Mouse (Mus musculus) limb, embryonic 11.5 days (tissue): Measurements from ENCODE around the gene Ldlrad3. TPM values are rescaled to one million over a fixed set of nuclear protein-coding genes. Genes with fewer than 3 reads are reported as not detected.

Source experiments
- ATAC-seq: fragments of 200-750 bp; cut with Nextera tagmentation; 2 replicates; pipeline ENCODE4 v1.8.0; 2017; ENCODE audit warnings: low read depth; ENCODE audit not compliant: insufficient number of reproducible peaks, low FRiP score, low TSS enrichment
- DNase-seq: peaks from one replicate; pipeline ENCODE4 v3.0.0-alpha.2; 2015; ENCODE audit warnings: low spot score
- H3K27ac ChIP-seq: fragments of 300-500 bp; sonication (generic); replicated peaks from 2 replicates; pipeline ENCODE4 v1.5.1; 2014; ENCODE audit warnings: low read depth, mild to moderate bottlenecking, low read length
- H3K27me3 ChIP-seq: fragments of 300-500 bp; sonication (generic); 2 replicates; pipeline ENCODE4 v1.6.1; 2014; ENCODE audit warnings: mild to moderate bottlenecking, low read length, mixed read lengths; ENCODE audit not compliant: control insufficient read depth, insufficient read depth
- H3K36me3 ChIP-seq: fragments of 300-500 bp; sonication (generic); 2 replicates; pipeline ENCODE4 v1.6.1; 2014; ENCODE audit warnings: mild to moderate bottlenecking, low read length, moderate library complexity, mixed read lengths; ENCODE audit not compliant: control insufficient read depth, insufficient read depth
- H3K4me1 ChIP-seq: fragments of 300-500 bp; sonication (generic); 2 replicates; pipeline ENCODE4 v1.6.1; 2014; ENCODE audit warnings: low read length, mixed read lengths; ENCODE audit not compliant: control insufficient read depth, insufficient read depth
- H3K4me2 ChIP-seq: fragments of 300-500 bp; sonication (generic); 2 replicates; pipeline ENCODE4 v1.6.1; 2014; ENCODE audit warnings: low read depth, mild to moderate bottlenecking, moderate library complexity; ENCODE audit not compliant: severe bottlenecking
- H3K4me3 ChIP-seq: fragments of 300-500 bp; sonication (generic); 2 replicates; pipeline ENCODE4 v1.5.1; 2014; ENCODE audit warnings: low read depth, low read length
- H3K9ac ChIP-seq: fragments of 300-500 bp; sonication (generic); 2 replicates; pipeline ENCODE4 v1.6.1; 2014; ENCODE audit warnings: mild to moderate bottlenecking, low read length
- H3K9me3 ChIP-seq: fragments of 300-500 bp; sonication (generic); 2 replicates; pipeline ENCODE4 v1.6.1; 2016; ENCODE audit warnings: low read length; ENCODE audit not compliant: control insufficient read depth
- WGBS: fragments of 180-500 bp; shearing (Covaris S2); extraction: QIAGEN DNeasy Blood & Tissue Kit; methylation state at CpG from one replicate; pipeline ENCODE4 v1.1.7; 2014; 5-methylcytosine and 5-hydroxymethylcytosine counted together
- polyA plus RNA-seq: library from polyadenylated mRNA; unstranded; fragments of >200 nt; fragmentation: Nextera tagmentation; extraction: Ambion mirVana; gene quantifications from 2 replicates; pipeline ENCODE4 v1.2.1, GENCODE M21; 2014

The Ldlrad3 gene
- polyA plus RNA-seq = 57.5 and 62.1 TPM in 2 replicates

DNA sequence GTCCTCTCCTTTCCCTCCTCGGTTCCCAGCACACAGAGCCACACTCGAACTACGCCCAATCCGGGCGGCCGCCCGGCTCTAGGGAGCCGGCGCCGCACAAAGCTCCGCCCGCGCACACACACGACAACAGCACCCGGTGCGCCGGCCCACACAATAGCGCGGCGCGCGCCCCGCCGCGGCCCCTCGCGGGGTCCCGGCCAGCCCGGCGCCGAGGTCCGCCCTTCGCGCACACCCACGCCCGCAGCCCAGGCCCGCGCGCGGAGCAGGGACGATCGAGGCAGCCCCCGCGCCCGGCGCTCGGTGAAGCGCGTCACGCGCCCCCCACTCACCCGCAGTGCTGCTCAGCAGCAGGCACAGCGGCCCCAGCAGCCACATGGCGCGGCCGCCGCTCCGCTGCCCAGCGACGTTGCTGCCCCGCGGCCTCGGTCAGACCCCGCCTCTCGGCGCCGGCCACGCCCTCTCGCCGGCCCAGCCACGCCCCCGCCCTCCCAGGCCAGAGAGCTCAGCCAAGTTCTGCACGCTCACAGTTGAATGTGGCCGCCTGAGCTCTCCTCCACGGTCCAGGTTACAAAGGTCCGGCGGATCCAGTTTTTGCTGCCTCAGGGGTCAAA is at the start of gene Ldlrad3:
Gene Ldlrad3, minus strand, starts transcription at position 435 of the 611 bp plus-strand sequence.
- Histone ChIP-seq H3K27me3 (no peaks in the 10 kb centered on the region), H3K9ac (peak within 1 kb of the TSS; percentile 93), H3K27ac (peak within 1 kb of the TSS; percentile 90), H3K4me3 (peak within 1 kb of the TSS; percentile 73), H3K4me2 (peak within 1 kb of the TSS; percentile 87), H3K36me3 (no peaks in the 10 kb centered on the region), H3K9me3 (no peaks in the 10 kb centered on the region), H3K4me1 (peaks cover 16% of the 10 kb centered on the region)
- ATAC-seq = peak; percentile 96
- DNase-seq = peak; percentile 98
- under 1% methylated on average over 58 of the region's 77 CpGs for WGBS

DNA sequence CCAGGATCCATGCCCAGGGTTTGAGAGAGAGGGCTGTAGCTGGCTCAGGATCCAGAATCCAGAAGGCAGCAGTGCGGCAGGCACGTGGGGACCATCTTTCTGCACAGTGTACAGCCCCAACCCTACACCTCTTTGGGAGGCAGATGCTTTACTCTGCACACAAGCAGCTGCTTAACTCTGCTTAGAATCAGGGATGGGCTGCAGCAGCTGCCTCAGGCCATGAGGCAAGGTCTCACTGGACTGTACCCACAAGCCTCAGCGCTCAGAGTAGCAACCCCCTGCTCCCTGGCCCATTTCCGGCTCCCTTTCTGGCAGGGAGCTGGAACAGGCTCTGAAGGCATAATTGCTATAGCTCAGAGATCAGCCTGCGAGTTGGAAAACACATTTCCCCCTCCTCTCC is 45.3 kb upstream of the Ldlrad3 start:
- WGBS = 33% methylated on average over 5 of the region's 5 CpGs
- Histone ChIP-seq H3K4me1 (peaks cover 12% of the 10 kb centered on the region; the same call in 1 of the 2 replicates), H3K4me3 (no peak overlapping the region), H3K9ac (no peak overlapping the region), H3K27me3 (no peaks in the 10 kb centered on the region), H3K4me2 (no peak overlapping the region), H3K36me3 (no peaks in the 10 kb centered on the region), H3K27ac (peak overlapping the region; percentile 68), H3K9me3 (no peaks in the 10 kb centered on the region)
- peak; percentile 69 for DNase-seq
- peak; percentile 85 for ATAC-seq

DNA sequence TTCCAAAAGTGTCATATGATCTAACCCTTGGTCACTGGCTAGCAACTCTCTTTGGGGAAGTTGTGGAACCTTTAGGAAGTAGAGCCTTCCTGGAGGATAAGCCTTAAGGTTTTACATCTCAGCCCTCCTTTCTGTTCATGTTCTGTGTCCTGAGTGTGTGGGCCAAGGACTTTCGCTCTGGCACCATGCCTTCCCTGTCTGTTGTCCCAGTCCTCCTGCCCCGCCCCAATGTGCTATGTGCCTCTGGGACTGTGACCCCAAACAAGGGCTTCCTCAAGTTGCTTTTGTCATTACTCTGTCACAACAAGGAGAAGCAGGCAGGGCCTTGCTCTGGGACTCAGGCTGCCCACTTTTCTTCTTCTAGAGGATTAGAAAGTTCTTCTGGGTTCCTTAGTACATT is 42.9 kb upstream of the Ldlrad3 start:
- ATAC-seq (no peak), DNase-seq (no peak)
- H3K4me1 ChIP-seq = peaks cover 12% of the 10 kb centered on the region; the same call in 1 of the 2 replicates
- H3K4me3 ChIP-seq = no peak overlapping the region
- H3K36me3 ChIP-seq = no peaks in the 10 kb centered on the region
- no peaks in the 10 kb centered on the region for H3K9me3 ChIP-seq
- WGBS = 91% methylated on average over 2 of the region's 2 CpGs
- H3K27me3 ChIP-seq = no peaks in the 10 kb centered on the region
- H3K27ac ChIP-seq = no peak overlapping the region
- H3K9ac ChIP-seq = no peak overlapping the region
- H3K4me2 ChIP-seq = no peak overlapping the region

DNA sequence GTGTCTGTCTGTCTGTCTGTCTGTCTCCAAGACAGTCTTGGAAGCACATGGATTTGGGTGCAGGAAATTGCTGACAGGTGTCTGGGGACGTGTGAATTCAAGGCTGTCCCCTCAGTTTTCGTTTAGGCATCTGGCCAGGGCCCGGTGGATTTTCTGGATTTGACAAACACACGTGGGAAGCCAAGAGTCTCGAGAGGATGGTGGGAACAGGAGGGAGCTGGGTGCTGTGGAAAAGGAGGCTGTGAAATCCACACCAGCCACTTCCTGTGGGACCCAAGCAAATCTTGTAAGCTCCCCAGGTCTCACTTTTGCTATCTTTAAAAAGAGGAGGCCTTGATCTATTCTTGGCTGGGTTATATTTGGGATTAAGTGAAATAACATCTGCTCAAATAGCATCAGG is 42.1 kb upstream of the Ldlrad3 start:
- no peak for ATAC-seq
- H3K27me3 ChIP-seq = no peaks in the 10 kb centered on the region
- no peak overlapping the region for H3K4me3 ChIP-seq
- 69% methylated on average over 5 of the region's 5 CpGs for WGBS
- peaks cover 12% of the 10 kb centered on the region; the same call in 1 of the 2 replicates for H3K4me1 ChIP-seq
- no peaks in the 10 kb centered on the region for H3K36me3 ChIP-seq
- H3K4me2 ChIP-seq = no peak overlapping the region
- H3K9me3 ChIP-seq = no peaks in the 10 kb centered on the region
- no peak overlapping the region for H3K27ac ChIP-seq
- no peak overlapping the region for H3K9ac ChIP-seq
- DNase-seq = no peak

DNA sequence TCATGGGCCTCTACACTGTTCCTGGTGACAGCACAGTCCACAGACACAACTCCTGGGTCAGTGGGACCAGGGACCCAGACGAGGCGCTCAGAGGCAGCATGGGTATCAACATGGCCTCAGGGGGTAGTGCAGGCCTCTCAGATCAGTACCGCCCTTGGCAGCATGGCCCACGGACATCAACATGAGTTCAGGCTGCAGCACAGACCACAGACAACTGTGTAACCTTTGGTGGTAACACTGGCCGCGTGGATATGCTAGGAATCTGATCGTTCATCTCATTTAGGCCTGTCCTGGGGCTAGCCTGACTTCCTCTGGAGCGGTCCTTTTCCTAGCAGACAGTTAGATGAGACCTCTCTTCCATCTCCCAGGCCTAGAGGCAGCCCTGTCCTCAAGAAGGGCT is 41.7 kb upstream of the Ldlrad3 start:
- no peak overlapping the region for H3K4me3 ChIP-seq
- ATAC-seq = no peak
- H3K4me2 ChIP-seq = no peak overlapping the region
- H3K27me3 ChIP-seq = no peaks in the 10 kb centered on the region
- H3K4me1 ChIP-seq = peaks cover 12% of the 10 kb centered on the region; the same call in 1 of the 2 replicates
- no peaks in the 10 kb centered on the region for H3K36me3 ChIP-seq
- no peaks in the 10 kb centered on the region for H3K9me3 ChIP-seq
- H3K27ac ChIP-seq = no peak overlapping the region
- no peak for DNase-seq
- 91% methylated on average over 8 of the region's 8 CpGs for WGBS
- H3K9ac ChIP-seq = no peak overlapping the region

DNA sequence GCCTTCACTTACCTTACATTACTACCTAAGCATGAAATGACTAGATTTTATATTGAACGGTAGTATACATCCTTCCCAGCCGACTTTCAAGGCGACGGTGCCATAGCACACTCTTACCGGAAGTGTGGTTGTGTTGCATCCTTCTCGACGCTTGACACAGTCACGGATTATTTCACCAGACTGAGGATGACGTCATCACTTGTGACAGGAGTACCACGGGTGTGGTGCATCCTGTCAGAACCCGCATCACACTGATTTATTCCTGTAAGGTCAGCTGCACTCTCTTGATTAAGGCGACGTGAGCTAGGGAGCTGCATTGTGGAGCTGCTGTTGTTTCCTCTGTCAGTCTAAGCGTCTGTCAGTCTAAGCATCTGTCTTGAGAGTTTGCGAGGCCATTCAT is 40.1 kb upstream of the Ldlrad3 start:
- ATAC-seq (no peak), DNase-seq (no peak)
- Histone ChIP-seq H3K9ac (no peak overlapping the region), H3K4me3 (no peak overlapping the region), H3K9me3 (no peaks in the 10 kb centered on the region), H3K4me2 (no peak overlapping the region), H3K27me3 (no peaks in the 10 kb centered on the region), H3K36me3 (no peaks in the 10 kb centered on the region), H3K27ac (no peak overlapping the region), H3K4me1 (peaks cover 1% of the 10 kb centered on the region; the same call in 1 of the 2 replicates)
- WGBS = 80% methylated on average over 15 of the region's 15 CpGs

DNA sequence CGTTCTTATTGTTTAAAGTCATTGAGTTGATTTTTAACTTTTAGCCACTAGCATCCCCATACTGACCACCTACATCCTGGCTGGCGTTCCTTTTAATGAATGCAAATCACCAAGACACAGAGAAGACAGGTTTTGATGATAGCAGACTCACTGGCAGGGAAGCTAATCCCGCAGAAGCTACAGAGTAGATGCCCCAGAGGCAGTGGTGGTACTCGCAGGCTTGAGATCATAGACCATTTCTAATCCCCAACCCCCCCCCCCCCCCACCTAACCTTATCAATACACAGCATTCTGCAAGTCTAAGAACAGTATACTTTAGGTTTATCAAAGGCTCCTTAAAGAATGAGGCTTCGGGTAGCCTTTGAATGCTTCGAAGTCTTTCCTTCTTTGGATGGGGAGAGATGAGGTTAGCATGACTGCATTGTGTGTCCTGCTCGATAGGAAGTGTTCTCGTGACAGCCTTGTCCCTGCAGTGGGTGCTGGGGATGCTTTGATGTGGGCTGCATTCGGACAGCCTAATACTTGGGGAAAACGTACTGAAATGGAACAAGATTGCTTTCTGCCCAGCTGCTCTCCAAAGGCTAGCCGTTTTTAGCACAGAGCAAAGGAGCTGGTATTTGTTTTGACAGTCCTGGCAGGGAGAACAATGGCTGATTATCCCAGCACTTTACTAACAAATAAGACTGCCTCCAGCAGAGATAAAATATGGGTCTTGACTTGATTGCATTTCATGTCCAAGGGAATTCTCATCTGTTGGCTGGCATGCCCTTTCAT is 37.4 kb upstream of the Ldlrad3 start:
- DNase-seq = no peak
- ATAC-seq = no peak
- Histone ChIP-seq H3K4me2 (no peak overlapping the region), H3K27me3 (no peaks in the 10 kb centered on the region), H3K9me3 (no peaks in the 10 kb centered on the region), H3K9ac (no peak overlapping the region), H3K4me3 (no peak overlapping the region), H3K4me1 (no peaks in the 10 kb centered on the region), H3K36me3 (no peaks in the 10 kb centered on the region), H3K27ac (no peak overlapping the region)
- 45% methylated on average over 11 of the region's 11 CpGs for WGBS

DNA sequence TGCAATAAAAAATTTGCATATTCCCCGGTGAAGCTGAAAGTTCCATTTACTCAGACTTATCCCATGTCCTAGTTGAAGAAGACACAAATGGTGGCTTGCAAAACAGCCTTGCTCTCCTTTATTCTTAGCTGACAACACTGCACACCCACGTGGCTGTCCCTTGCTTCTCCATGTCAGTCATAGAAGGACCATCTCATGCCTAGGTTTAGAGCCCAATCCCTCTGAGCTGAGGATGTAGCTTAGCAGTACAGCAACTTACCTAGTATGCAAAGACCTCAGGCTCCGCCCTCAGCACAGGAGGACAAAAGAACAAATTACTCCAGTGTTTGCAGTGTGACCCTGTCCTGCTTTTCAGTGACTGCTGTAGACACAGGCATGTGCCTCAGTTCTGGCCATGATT is 36.6 kb upstream of the Ldlrad3 start:
- ATAC-seq (no peak), DNase-seq (no peak)
- Histone ChIP-seq H3K4me1 (no peaks in the 10 kb centered on the region), H3K9ac (no peak overlapping the region), H3K27me3 (no peaks in the 10 kb centered on the region), H3K4me2 (no peak overlapping the region), H3K27ac (no peak overlapping the region), H3K4me3 (no peak overlapping the region), H3K9me3 (no peaks in the 10 kb centered on the region), H3K36me3 (no peaks in the 10 kb centered on the region)
- 63% methylated on average over 3 of the region's 3 CpGs for WGBS
